Mouse (Mus musculus) frontal cortex, postnatal 10 days (tissue): ENCODE measurements at regions not wholly inside any gene's neighbourhood (a gene's known extent, or its start where the extent isn't known, plus 50 kb on each side); places are given as distances from the start of the nearest gene placed in this dataset.
A peak's percentile ranks its signal among the peaks of the same experiment; 100 is the strongest.

Experiments
- DNase-seq, 2 experiments: peaks; one replicate each; pipeline ENCODE4 v3.0.0; 2022; ENCODE audit warnings: low spot score in 2 of 2, mixed read lengths in 1 of 2

DNA sequence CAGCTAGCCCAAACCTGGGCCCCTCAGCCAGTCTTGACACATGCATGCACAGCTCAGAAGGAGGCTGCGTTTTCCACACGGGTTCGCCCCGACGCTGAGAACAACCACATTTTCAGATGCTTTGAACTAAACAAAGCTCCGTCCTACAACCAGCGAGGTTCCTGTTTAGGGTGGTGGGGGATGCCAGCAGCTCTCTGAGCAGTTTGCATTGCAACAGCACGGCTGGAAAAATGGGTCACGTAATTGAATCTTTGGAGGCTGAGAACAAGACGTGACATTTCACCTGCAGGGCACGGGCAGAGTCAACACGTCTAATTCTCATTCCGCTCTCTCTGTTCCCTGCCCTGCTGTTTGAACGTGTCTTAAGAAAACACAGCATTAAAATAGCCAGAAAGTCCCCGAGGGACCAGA is 119.2 kb downstream of the Syk start:
- DNase-seq: no peak

GRCm38 (mm10) chr13:52703401-52704164 is 120.6 kb downstream of the Syk start:
- DNase-seq: no peak

DNA sequence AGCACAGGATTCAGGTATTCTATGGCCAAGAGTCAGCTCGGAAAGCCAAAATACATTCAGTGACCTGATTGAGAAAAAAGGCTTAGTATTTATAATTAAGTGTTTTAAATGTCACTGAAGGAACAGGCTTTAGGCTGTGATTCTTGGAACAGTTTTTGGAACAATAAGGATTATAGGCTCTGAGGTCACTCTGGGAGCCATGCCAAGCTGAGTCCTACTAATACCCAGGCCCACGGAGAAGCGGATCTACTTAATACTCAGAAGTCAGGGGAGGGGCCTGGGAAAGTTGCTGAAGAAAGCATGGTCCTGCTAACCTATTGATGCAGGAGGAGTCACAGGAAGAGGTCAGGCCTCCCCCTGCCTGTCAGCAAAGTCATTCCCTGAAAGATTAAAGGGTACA is 121.7 kb downstream of the Syk start:
- DNase-seq: no peak

DNA sequence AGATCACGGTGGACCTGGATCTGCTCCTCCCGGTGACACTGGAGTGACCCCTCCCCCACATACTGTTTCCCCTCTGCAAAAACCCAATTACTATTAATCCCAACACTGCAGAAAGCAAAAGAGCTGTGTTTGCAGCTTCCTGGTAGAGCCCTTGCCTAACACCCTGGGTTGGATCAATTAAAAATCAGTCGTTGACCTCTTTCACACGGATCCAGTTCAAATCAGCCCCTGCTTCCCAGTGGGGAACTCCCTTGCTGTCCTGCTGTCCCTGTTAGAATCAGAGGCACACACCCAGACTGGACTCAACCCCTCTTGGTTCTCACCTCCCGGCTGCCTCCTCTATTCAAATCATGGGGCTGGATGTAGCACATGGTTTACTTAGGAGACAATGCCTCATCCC is 126.6 kb downstream of the Syk start:
- no peak for DNase-seq

GRCm38 (mm10) chr13:52711713-52712369 is 128.9 kb downstream of the Syk start:
- peak; percentile 32 to 76 for DNase-seq

DNA sequence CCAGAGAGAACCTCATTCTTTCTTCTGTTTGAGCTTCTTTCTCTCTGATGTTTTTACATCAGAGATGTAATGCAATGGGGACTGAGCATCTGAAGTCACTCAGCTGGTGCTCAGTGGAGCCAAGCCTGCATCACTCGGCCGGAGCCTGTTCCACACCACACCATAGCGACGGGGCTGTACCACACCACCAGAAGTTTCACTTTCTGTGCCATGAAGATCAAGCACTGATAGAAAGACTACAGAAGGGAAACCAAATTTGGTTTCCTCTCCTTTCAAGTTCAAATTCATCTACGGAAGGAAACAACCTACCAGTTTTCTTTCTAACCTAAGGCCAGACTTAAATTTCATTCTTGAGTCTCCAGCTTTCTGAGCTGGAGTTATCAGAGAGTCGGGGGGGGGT is 138.5 kb downstream of the Syk start:
- DNase-seq: no peak

DNA sequence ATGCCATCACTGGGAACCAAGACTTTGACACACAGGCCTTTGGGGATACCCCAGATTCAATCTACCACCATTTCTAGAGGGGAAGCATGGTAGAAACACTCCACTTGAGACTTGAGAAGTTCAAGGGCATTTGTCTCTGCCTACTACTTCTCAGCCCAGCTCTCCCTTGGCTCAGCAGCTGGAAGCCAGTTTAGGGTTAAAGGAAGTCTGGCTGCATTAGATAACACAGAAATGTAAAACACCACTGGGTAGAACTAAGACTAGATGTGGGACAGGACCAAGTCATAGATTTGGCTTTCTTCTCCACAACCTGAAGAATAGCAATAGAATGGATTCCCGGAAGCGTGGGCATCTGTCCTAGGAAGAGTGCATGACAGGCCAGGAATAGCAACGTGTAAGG is 139.7 kb downstream of the Syk start:
- DNase-seq: no peak

- DNase-seq: no peak
Observed at GRCm38 (mm10) chr13:52726043-52726442, 143.1 kb downstream of the Syk start.

DNA sequence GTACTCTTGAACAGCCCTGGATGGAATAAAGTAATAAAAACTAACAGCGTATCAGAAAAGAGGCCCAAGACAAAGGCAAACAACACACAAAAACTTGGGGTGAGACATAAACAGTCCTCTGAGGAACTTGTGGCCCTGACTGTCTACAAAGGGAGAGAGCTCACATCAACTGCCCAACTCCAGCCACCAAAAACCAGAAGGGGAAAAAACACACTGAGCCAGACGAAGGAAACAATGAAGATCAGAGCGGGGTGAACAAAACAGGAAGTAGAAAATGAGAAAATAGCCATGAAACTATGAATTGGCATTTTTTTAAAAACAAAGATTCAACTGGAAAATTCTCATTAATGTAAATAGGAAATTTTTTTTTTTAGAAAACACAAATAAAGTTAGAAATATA is 143.6 kb downstream of the Syk start:
- no peak for DNase-seq

GRCm38 (mm10) chr13:52735453-52735933 is 152.5 kb downstream of the Syk start:
- DNase-seq: peak in 1 of 2 experiments; percentile 21

GRCm38 (mm10) chr13:52735934-52736523 is 153.1 kb downstream of the Syk start:
- DNase-seq: no peak

- DNase-seq: no peak
Observed at GRCm38 (mm10) chr13:52738095-52738660, 155.2 kb downstream of the Syk start.

- no peak for DNase-seq
Observed at GRCm38 (mm10) chr13:52741371-52741770, 158.4 kb downstream of the Syk start.

DNA sequence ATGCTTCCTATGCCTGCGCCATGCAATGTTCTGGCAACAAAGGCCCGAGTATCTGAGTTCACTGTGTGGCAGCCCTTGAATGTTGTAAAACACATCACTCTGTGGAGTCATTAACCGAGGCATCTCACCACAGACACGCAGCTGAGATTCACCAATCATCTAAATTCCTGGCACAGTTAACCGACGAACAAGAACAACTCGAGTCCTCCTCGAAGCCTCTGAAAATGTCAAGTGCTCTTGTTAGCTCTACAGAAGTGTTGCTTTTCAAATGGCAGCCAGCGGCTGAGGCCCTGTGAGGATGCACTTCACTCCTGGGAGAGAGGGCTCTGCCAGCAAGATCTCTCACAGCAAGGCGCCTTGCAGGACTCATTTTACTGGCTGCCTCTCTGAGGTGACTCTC is 173.0 kb downstream of the Syk start:
- no peak for DNase-seq

DNA sequence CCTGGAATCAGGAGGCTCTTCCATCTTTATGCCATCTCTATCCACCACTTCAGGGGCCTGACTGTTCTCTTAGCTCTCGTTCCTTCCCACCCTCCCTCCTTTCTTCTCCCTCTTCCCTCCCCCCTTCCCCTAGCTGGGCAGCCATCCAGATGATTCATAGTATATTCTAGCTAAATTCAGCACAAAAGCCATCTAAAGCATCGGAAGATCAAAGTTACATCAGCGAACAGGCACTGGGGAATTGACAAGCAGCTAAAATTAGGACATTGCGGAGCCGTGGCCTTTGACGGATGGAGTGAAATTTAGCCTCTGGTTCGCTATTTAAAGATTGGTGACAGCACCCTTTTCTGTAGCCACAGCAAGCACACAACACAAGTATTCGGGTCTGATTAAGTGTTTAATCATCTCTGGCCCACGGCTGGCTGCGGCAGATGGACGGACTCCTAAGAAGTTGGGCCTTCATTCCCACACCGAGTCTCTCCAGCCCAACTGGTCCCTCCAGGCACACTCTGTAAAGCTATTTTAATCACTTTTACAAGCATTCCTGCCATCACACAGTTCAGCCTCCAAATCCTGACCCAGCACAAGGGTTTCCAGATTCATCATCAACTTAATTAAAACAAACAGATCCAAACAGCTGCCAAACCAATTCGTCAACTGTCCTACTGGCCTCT is 163.8 kb downstream of the Auh start:
- peak; percentile 34 to 37 for DNase-seq

DNA sequence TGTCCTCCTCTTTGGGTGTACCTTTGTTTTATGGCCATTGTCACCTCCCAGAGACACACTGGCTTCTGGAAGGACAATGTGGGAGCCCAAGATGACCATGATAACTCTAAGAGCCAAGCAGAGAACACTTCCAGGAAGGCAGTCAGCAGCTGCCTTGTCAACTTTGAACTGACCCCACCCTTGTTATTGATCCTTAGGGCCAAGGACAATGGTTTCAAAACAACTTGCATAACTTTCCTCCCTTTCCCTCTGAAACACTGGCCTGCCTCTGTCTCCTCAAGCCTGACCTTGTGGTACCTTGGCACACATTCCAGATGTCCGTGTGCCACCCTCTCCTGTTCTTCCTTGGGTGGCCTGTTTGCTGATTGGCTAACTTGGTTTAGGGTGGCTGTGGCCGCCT is 163.2 kb downstream of the Auh start:
- DNase-seq: no peak

DNA sequence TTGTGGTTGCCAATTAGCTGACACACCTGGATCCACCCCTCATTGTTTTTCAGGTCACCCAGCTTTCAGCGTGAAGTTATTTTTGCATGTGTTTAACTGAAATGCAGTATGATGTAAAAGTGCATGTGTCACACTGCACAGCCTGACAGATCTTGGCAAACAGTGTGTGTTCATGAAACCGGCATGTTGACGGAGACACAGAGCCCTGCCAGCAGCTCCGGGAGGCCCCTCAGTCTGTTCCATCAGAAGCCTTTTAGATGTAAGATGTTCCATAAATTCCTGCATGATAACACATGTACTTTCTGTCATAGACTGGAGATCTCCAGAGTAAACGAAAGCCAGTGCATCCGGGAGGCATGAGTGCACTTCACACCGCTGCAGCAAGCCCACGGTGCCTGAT is 159.5 kb downstream of the Auh start:
- DNase-seq: no peak

- DNase-seq: no peak
Observed at GRCm38 (mm10) chr13:52771518-52771917, 158.0 kb downstream of the Auh start.

DNA sequence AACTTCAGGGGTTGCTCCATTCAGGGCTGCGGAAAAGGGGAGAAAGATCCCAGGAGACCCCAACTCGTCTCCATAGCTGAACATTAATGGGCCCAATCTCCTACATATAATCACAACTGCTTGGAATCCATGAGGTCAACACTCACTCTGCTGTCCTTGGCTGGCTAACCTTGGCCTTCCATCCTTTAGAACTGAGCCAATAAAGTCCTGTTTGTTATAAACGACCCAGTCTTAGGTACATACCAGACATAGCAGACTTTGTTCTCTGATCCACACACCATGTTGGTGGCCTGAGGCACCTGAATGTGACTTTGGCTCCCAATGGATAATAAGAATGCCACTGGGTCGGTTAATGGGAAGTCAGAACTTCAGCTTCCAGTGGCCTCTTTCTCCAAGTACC is 157.4 kb downstream of the Auh start:
- no peak for DNase-seq

- no peak for DNase-seq
Observed at GRCm38 (mm10) chr13:52777396-52778034, 152.0 kb downstream of the Auh start.

- DNase-seq: no peak
Observed at GRCm38 (mm10) chr13:52778848-52779247, 150.6 kb downstream of the Auh start.
